Mouse (Mus musculus) cerebellum, adult 8-10 months (tissue): ENCODE measurements at regions not wholly inside any gene's neighbourhood (a gene's known extent, or its start where the extent isn't known, plus 50 kb on each side); places are given as distances from the start of the nearest gene placed in this dataset.
A peak's percentile ranks its signal among the peaks of the same experiment; 100 is the strongest.

ENCODE experiments used
- DNase-seq: peaks from one replicate; pipeline ENCODE4 v3.0.0; 2022

DNA sequence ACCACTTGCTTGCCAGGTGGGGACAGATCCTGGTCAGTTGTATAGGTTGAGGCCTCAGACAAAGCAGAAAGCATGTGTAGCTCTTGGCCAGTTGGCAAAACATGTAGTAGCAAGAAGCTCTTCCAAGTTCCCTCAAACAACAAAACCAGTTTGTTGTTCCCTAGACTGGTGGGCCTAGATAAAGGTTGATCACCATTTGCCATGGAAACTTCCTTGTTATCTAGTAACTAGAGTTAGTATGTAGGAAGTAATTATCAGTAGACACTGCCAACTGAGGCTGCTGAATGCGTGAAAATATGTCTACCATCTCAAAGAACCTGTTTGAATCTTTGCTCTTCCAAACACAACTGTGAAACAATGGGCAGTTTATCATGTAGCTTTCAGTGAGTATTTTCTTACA is 1098.7 kb downstream of the Pcdh18 start:
- no peak for DNase-seq

DNA sequence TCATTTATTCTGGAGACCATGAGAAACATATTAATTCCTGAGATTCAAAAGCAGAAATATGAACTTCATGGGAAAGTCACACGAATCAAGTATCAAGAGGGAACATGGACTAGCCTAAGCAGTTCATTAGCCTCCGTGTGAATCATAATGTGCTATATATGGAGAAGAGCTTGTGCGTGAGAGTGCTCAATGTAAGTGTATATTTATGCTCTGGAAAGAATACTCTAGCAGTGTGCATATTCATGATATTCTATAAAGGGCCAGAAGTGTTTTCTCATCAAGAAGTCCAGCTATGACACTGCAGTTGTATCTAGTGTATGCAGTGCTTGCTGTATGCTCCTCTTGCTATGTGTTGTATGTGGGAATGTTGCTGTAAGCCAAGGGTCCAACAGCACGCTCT is 1102.0 kb downstream of the Pcdh18 start:
- no peak for DNase-seq

DNA sequence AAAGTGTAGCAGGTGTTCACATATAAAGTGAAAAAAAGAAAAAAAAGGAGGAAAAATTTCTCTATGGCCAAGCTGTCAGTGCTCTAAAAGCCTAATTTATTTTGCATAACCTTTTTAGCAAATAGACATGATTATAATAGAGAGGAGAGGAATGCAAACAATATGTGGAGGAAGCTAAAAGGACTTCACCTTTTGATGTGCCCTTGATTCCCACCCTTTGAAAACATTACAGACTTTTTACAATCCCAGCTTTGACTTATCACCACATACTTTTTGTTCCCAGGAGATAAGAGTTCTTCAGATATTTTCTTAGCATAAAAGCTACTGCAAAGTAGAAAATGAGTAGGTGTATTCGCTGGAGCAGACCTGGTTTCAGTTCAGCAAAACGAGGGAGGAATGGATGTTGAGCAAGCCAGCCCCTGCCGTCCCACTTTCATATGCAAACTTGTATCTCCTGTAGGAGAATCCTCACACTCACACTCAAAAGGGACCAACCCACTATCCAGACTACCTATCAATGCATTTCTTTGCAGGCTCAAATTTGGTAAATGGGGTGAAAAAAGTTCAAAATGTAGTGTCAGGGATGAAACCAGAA is 1125.1 kb downstream of the Pcdh18 start:
- DNase-seq = no peak

DNA sequence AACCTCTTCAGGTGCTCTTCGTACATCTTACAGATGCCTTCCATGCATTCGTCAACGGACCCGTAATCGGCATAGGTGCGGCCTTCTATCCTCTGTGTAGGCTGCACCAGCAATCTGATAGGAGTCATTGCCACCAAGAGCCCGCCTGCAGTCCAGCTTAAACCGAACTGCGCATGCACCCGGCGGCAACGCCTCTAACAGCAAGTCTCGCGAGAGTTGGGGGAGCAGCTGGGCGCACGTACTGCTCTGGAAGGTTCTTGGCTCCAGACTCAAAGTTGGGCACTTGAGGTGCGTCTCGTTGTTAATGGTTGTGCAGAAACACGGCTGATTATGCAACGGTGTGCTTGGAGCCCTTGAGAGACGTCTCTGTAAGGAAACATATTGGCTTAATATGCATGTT is 1148.2 kb downstream of the Pcdh18 start:
- no peak for DNase-seq

DNA sequence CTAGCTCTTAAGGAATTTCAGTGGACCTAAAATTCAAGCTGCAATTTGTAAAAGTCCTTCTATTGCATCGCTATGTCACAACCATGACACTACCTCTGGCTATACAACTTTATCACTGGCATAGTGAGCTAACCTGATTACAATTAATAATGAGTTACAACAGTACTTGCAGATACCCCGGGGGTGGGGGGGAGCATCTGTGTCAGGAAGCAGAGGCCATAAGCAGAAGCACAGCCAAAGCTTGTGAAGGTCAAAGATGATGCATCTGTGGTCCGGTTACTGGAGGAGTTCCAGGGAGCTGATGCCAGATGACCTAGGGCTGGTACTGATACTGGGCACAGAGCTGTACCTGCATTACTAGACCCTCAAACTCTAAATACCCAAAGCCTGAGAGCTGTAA is 1152.3 kb downstream of the Pcdh18 start:
- DNase-seq = peak; percentile 2

DNA sequence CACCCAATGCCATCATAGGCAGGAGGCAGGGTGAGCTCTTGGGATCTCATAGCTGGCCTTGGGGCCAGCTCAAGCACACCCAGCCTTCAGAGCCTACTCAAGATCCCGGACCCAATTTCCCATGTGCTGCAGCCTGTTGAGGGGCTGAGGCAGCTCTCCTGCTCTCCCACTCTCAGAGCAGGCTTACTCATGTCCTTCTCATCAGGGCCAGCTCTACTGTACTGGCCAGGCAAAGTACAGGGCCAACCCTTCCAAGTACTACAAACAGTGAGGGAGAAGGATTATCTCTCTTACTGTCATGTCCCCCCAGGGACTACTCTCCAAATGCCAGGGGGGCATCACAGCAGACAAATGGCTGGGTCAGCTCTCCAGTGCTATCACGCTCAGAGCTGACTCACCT is 1169.8 kb downstream of the Pcdh18 start:
- no peak for DNase-seq

DNA sequence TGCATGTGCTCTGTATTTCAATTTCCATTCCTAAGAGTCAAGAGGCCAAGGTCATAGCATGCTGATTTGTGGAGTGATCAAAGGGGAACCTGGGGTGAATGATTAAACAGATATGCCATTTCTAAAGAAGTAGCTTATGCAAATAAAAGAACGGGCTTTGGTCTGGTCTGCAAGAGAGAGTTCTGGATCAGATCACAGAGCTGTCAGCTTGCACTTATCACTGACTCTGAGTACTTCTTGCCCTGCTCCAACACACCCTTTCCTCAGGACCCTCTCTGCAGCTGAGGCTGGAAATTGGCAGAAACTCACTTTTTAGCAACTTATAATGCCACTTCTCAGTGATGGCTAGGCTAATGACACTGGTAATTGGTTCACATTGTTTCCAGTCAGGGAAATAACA is 1171.0 kb downstream of the Pcdh18 start:
- no peak for DNase-seq

DNA sequence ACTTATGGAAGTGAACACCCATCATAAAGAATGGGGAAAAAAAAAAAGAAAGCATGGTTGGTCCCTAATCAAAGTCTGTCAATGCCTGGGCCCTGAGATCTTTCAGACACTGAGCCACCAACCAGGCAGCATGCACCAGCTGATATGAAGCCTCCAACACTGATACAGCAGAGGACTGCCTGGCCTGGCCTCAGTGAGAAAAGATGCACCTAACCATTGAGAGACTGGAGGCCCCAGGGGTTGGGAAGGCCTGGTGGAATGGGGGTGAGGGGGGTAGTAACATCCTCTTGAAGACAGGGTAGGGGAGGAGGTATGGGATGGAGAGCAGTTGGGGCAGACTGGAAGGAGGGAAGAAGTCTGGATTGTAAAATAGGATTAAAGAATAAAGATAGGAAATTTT is 1172.8 kb downstream of the Pcdh18 start:
- no peak for DNase-seq

DNA sequence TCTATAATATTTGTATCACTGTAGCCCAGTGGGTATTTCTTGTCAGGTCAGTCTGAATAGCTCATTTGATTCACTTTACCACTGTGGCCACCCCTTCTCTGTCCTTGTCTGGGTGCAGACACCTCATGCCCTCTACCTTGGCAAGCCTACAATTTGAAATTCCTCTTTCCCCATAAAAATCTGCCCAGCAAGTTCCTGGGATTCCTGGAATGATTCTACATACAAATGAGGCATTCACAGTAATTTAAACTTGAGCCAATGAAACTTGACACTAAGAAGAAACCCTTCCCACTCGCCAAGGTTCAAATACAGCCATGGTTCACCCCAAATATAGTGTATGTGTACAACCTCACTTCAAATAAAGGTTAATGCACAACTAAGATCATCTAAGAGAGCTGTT is 1174.6 kb downstream of the Pcdh18 start:
- no peak for DNase-seq

DNA sequence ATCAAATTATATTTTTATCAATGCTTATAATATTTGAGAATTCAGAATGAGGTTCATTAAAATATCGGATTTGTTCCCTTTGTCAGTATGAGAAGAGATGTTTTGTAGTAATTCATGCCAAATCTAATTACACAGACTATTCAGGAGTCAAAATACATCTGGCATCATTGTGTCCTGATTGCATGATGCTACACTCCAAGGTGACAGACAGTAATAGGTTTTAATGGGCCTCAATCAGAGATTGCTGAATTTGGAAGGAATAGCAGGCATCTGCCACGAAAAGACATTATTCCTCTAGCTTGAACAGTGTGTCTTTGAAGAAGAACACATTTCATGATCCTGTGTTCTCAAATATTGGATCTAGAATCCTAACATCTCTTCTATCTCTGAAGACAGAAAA is 1177.2 kb downstream of the Pcdh18 start:
- no peak for DNase-seq

DNA sequence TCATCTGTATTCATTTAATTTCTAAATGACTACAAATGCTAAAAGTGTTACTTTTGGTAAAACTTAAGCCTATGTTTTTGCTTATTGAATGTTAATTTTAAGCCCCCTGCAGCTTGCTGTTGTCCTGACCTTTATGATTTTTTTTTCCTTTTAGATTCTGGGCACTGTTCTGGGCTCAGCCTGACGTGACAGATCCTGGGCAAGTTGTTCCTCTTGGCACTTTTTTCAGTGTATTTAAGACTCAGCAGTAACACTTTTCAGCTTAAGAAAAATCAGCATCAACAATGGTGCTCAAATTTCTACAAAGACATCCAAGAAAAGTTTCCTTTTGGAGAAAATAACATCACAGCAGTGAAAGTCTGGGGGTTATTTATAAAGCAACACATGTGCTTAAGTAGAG is 1177.9 kb downstream of the Pcdh18 start:
- no peak for DNase-seq

DNA sequence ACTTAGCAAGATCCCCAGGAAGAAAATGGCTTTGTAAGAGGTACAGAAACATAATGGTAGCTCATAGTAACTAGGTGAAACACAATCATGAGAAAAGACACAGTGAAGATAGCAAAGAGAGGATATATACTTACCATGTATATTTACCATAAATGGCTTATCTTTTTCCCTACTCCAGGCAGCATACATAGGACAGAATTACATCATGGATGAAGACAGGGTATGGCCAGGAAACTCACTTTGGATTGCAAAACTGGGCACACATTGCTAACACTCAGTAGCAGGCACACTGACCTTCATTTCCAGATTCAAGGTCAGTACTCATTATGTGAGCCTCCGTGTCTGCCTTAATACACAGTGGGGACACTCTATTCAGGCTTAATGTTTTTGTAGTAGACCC is 1210.5 kb downstream of the Pcdh18 start:
- DNase-seq = no peak

DNA sequence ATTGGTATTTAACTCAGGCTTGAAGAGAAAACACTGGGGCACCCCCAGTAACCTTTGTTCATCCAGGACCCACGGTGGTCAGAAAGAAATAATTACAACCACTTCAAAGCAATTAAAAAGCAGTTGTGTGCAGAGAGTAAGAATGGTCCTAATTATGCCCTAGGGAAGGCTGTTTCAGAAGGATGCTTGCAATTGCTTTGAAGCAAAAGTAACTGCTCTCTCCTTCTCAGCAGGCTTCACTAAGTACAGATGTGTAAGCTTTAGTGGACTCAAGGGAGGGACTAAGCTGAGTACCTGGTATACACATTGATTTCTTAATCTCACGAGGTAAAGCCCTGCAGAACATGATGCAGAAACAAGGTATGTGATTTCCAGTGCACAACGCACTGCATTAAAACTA is 1242.1 kb downstream of the Pcdh18 start:
- no peak for DNase-seq

DNA sequence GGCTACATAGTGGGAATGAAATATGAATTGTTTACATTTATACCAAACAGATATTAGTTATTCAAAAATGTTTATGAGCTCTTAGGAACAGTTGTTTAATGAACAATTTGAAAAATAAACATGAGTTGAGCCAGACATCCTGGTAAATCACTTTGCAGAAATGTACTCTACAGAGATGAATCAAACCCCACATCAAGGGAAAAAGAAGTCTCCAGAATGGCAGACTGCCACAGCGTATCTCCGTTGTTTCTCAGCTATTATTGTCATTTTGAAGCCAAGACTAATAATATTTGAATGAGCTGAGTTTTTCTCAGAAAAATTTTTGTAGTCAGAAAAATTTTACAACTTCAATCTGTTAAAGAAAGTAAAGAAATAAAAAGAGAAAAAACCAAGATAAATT is 1253.1 kb downstream of the Pcdh18 start:
- DNase-seq = no peak

DNA sequence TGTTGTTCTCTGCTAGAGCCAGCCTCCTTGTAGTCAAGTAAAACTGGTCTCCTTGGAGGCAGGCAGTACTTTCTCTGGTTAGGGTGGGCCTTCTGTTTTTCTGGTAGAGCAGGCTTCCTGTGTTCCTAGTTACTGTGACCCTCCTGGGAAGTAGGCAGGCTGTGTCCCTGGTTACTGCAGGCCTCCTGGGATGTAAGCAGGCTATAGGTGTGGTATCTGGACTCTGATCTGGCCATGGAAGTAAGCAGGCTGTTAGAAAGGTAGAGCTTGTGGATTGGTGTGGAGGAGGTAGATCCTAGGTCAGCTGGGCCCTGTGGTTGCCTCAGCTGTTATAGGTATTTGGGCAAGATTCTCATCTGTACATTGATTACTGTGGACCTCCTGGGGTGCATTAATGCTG is 1292.4 kb downstream of the Pcdh18 start:
- DNase-seq = no peak

DNA sequence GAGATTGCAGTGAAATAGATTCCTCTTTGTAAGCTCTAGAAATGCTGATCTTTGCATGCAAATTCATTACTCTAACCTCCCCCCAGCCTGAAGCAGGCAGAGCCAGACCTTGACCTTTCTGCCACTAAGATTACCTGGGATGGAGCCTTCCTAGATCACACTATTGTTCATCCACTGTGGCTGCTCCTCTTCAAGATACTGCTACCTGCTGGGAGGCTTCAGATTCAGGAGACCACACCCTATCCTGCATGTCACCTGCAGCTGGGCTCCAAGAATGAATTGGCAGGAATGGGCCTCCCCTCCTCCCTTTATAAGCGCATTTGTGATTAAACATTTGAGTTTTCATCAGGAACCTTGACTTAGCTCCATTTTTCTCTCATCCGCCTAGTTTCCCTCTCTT is 1315.2 kb downstream of the Pcdh18 start:
- no peak for DNase-seq

DNA sequence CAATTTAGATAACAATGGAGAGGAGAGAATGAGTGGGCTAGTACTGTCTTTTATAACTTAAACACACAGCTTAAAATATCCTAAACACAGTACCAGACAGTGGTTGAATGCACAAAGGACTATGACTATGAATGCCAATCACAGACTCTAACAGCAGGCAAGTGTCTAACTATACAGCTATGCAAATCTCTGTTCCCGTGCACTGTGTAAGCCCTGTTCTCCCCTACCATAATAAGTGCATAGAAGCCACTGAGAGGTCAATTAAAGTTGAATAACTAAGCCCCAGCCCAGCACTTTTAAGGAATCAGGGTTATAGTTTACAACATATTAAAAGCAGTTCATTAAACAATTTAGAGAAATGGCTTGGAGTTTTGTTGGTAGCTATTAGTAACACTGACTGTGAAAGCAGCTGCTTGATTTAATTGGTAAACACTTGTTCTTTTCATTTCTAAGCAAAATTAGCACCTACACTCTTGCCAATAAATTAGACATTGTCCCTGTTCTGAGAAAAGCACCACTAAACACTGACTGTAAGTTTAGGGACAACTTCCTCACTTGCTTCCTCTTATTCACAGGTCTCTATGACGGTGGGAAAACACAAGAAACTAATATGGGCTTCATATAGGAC is 1327.6 kb downstream of the Pcdh18 start:
- DNase-seq = no peak

DNA sequence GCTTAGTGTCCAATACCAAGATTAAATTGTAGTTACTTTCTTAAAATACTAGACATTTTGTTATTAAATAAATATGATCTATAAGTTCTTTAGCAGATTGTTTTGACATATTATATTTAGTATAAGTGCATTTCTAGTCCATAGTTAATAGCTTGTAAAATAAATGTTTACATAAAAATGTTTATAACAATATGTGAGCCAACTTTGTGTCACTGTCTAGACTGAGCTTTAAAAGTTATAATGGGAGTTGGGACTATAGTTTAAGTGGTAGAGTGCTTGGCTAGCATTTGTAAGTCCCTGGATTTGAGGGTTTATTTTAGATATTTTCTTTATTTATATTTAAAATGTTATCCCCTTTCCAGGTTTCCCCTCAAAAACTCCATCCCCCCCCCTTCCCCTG is 1367.3 kb downstream of the Pcdh18 start:
- DNase-seq = no peak
